Mouse (Mus musculus) olfactory bulb, adult 2 months (tissue): ENCODE measurements around the gene Flt1.

Source experiments
- CTCF ChIP-seq: fragments of 200-500 bp; IDR thresholded peaks from 2 replicates; pipeline ENCODE4 v1.5.1; 2012; ENCODE audit warnings: low read depth, mild to moderate bottlenecking, low read length, moderate library complexity; ENCODE audit not compliant: insufficient read depth
- POLR2A ChIP-seq: fragments of 200-500 bp; IDR thresholded peaks from 2 replicates; pipeline ENCODE4 v1.6.1; 2012; ENCODE audit warnings: mild to moderate bottlenecking, low read depth, low read length, moderate library complexity; ENCODE audit not compliant: insufficient read depth

GRCm38 (mm10) chr5:147742468-147743111 is 16.8 kb upstream of the Flt1 start:
- TF ChIP-seq CTCF = no peak
- no peak for TF ChIP-seq POLR2A
